Mouse (Mus musculus): ENCODE measurements around the gene Car9.

DNA sequence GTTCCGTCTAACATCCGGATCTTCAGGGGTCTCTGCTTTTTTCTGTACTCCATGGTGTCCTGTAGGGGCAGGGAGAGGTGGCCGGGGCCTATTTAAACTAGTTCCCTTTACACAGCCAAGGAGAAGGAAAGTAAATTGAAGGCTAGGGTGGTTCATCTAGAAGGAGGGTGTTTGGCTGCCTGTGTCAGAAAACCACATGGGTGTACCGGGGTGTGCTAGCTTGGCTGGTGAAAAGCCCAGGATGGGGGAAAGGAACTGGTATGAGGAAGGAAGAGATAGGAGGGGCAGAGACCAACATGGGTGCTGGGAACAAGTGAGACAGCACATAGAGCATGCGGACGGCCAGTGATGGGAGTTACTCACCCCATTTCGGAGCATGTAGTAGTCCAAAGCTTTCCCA, 49.2 kb downstream of the Car9 start:
- TF ChIP-seq CTCF (IDR thresholded peaks at IDR 0.05): no peak
- no peak for TF ChIP-seq EP300 (IDR thresholded peaks at IDR 0.05)

All from lung, postnatal 0 days (tissue).